Mouse (Mus musculus) CH12.LX (cell line): ENCODE measurements around the gene Cd151. TPM values are rescaled to one million over a fixed set of nuclear protein-coding genes. Genes with fewer than 3 reads are reported as not detected.

Source experiments
- DNase-seq: peaks from one replicate; pipeline ENCODE4 v3.0.0-alpha.2; 2013; ENCODE audit errors: extremely low read depth
- H3K27ac ChIP-seq: 2 replicates; pipeline ENCODE4 v1.5.1; 2012; ENCODE audit warnings: low read depth, mild to moderate bottlenecking, control low read depth, moderate library complexity; ENCODE audit not compliant: insufficient read depth
- H3K27me3 ChIP-seq: replicated peaks from 2 replicates; pipeline ENCODE3; 2012; ENCODE audit warnings: inconsistent platforms
- H3K36me3 ChIP-seq, 2 experiments: replicated peaks in 1 of 2; 2 replicates each; pipeline versions ENCODE3 to v1.6.1; 2012; ENCODE audit warnings: inconsistent platforms in 1 of 2, low read length in 1 of 2, mild to moderate bottlenecking in 1 of 2, mixed read lengths in 1 of 2, moderate library complexity in 1 of 2; ENCODE audit not compliant: control insufficient read depth in 1 of 2, insufficient read depth in 1 of 2
- H3K4me1 ChIP-seq, 2 experiments: 2 replicates each; pipeline ENCODE4 v1.6.1; 2012; ENCODE audit warnings: inconsistent platforms in 1 of 2, moderate library complexity in 1 of 2; ENCODE audit not compliant: insufficient read depth in 2 of 2, control insufficient read depth in 1 of 2
- H3K4me2 ChIP-seq: 2 replicates; pipeline ENCODE4 v1.6.1; 2012; ENCODE audit warnings: low read depth, mild to moderate bottlenecking, control low read depth; ENCODE audit not compliant: poor library complexity, insufficient read depth, severe bottlenecking
- H3K4me3 ChIP-seq, 3 experiments: fragments of 150-350 bp in 1 of 3; sonication (generic) in 1 of 3; replicated peaks in 1 of 3; 2 replicates each; pipeline versions ENCODE3 to v1.5.1; 2011 to 2012; ENCODE audit warnings: low read depth in 2 of 3, low read length in 2 of 3, mild to moderate bottlenecking in 2 of 3, moderate library complexity in 2 of 3, control low read depth in 1 of 3, improper control_type of control experiment in 1 of 3, inconsistent platforms in 1 of 3, mixed read lengths in 1 of 3; ENCODE audit not compliant: poor library complexity in 1 of 3
- H3K79me2 ChIP-seq: replicated peaks from 2 replicates; pipeline ENCODE4 v1.6.1; 2012; ENCODE audit warnings: mild to moderate bottlenecking, moderate library complexity; ENCODE audit not compliant: control insufficient read depth, poor library complexity, insufficient read depth, severe bottlenecking; ENCODE audit errors: extremely low read depth
- H3K9ac ChIP-seq: 2 replicates; pipeline ENCODE4 v1.6.1; 2012; ENCODE audit warnings: low read depth, mild to moderate bottlenecking, control low read depth, moderate library complexity; ENCODE audit not compliant: insufficient read depth
- H3K9me3 ChIP-seq: replicated peaks from 2 replicates; pipeline ENCODE3; 2012; ENCODE audit warnings: low read length, inconsistent platforms, mixed read lengths
- BHLHE40 ChIP-seq: IDR thresholded peaks from 2 replicates; pipeline ENCODE4 v1.6.1; 2011; ENCODE audit warnings: mild to moderate bottlenecking, low read depth, low read length, improper control_type of control experiment
- CHD2 ChIP-seq: IDR thresholded peaks from 2 replicates; pipeline ENCODE4 v1.6.1; 2011; ENCODE audit warnings: low read length, improper control_type of control experiment
- CTCF ChIP-seq, 2 experiments: IDR thresholded peaks in 1 of 2; conservative IDR thresholded peaks in 1 of 2; 2 replicates each; pipeline ENCODE4 v1.5.1; 2011 to 2012; ENCODE audit warnings: low read depth in 2 of 2, low read length in 2 of 2, improper control_type of control experiment in 1 of 2, inconsistent platforms in 1 of 2, mild to moderate bottlenecking in 1 of 2, moderate library complexity in 1 of 2
- E2F4 ChIP-seq: IDR thresholded peaks from 2 replicates; pipeline ENCODE4 v1.6.1; 2011; ENCODE audit warnings: low read depth, low read length, improper control_type of control experiment; ENCODE audit not compliant: insufficient replicate concordance
- ELF1 ChIP-seq: IDR thresholded peaks from 2 replicates; pipeline ENCODE4 v1.6.1; 2014; ENCODE audit warnings: low read depth, mild to moderate bottlenecking, inconsistent platforms, low read length, improper control_type of control experiment
- EP300 ChIP-seq: IDR thresholded peaks from 2 replicates; pipeline ENCODE4 v1.6.1; 2011; ENCODE audit warnings: low read length, improper control_type of control experiment
- IRF4 ChIP-seq: IDR thresholded peaks from 2 replicates; pipeline ENCODE4 v1.6.1; 2014; ENCODE audit warnings: low read depth, mild to moderate bottlenecking, inconsistent platforms, low read length, improper control_type of control experiment
- MAFK ChIP-seq: IDR thresholded peaks from 2 replicates; pipeline ENCODE4 v1.6.1; 2011; ENCODE audit warnings: low read length, improper control_type of control experiment; ENCODE audit not compliant: insufficient replicate concordance
- MYC ChIP-seq: IDR thresholded peaks from 2 replicates; pipeline ENCODE4 v1.6.1; 2011; ENCODE audit warnings: low read depth, mild to moderate bottlenecking, improper control_type of control experiment, low read length
- NRF1 ChIP-seq: IDR thresholded peaks from 2 replicates; pipeline ENCODE4 v1.6.1; 2014; ENCODE audit warnings: low read depth, mild to moderate bottlenecking, inconsistent platforms, low read length, improper control_type of control experiment, moderate library complexity
- PAX5 ChIP-seq: IDR thresholded peaks from 2 replicates; pipeline ENCODE4 v1.6.1; 2012; ENCODE audit warnings: low read length, inconsistent platforms, mixed read lengths
- POLR2AphosphoS2 ChIP-seq: IDR thresholded peaks from 2 replicates; pipeline ENCODE4 v1.6.1; 2011; ENCODE audit warnings: low read depth, low read length, improper control_type of control experiment
- RAD21 ChIP-seq: IDR thresholded peaks from 2 replicates; pipeline ENCODE4 v1.6.1; 2011; ENCODE audit warnings: low read depth, mild to moderate bottlenecking, low read length, improper control_type of control experiment, moderate library complexity
- SMC3 ChIP-seq: IDR thresholded peaks from 2 replicates; pipeline ENCODE4 v1.6.1; 2011; ENCODE audit warnings: low read depth, low read length, improper control_type of control experiment
- TBP ChIP-seq: conservative IDR thresholded peaks from 2 replicates; pipeline ENCODE4 v1.6.1; 2011; ENCODE audit warnings: low read depth, low read length, improper control_type of control experiment
- UBTF ChIP-seq: IDR thresholded peaks from 2 replicates; pipeline ENCODE4 v1.6.1; 2012; ENCODE audit warnings: low read depth, mild to moderate bottlenecking, inconsistent platforms, low read length, improper control_type of control experiment, moderate library complexity
- USF1 ChIP-seq: IDR thresholded peaks from 2 replicates; pipeline ENCODE4 v1.6.1; 2014; ENCODE audit warnings: low read depth, mild to moderate bottlenecking, inconsistent platforms, low read length, improper control_type of control experiment
- ZKSCAN1 ChIP-seq: IDR thresholded peaks from 2 replicates; pipeline ENCODE4 v1.6.1; 2012; ENCODE audit warnings: low read depth, inconsistent platforms, low read length, improper control_type of control experiment, borderline replicate concordance
- ZNF384 ChIP-seq: IDR thresholded peaks from 2 replicates; pipeline ENCODE4 v1.6.1; 2012; ENCODE audit warnings: low read depth, low read length, improper control_type of control experiment, inconsistent platforms
- dilution Hi-C: fragments of 300-500 bp; cut with MboI; formaldehyde crosslinking; loops from 2 replicates; pipeline ENCODE4 v1.14.3; 2020; ENCODE audit warnings: low sequenced_read_pairs; ENCODE audit not compliant: extremely low pct_unique_long_range_greater_than_20kb, extremely low pct_ligation_motif_present
- in situ Hi-C: fragments of 300-500 bp; cut with MboI; formaldehyde crosslinking; loops from 3 replicates; pipeline ENCODE4 v1.14.3; 2019; ENCODE audit warnings: low sequenced_read_pairs, low pct_ligation_motif_present, low pct_unique_long_range_greater_than_20kb, mixed read lengths
- polyA plus RNA-seq: library from polyadenylated mRNA; unstranded; fragments of >175 nt; gene quantifications from 2 replicates; pipeline ENCODE4 v1.2.1, GENCODE M21; 2012; ENCODE audit warnings: low read depth; ENCODE audit not compliant: insufficient read length
- total RNA-seq, 2 experiments: library from RNA; depleted of rRNA; stranded (reverse); fragments of 300-350 nt in 1 of 2; fragments of >200 nt in 1 of 2; gene quantifications; 2 replicates each; pipeline ENCODE4 v1.2.3; 2012 to 2014

Gene Cd151
- total and polyA plus RNA-seq, 3 experiments = 10.6 to 21.1 (median 14.9) TPM

DNA sequence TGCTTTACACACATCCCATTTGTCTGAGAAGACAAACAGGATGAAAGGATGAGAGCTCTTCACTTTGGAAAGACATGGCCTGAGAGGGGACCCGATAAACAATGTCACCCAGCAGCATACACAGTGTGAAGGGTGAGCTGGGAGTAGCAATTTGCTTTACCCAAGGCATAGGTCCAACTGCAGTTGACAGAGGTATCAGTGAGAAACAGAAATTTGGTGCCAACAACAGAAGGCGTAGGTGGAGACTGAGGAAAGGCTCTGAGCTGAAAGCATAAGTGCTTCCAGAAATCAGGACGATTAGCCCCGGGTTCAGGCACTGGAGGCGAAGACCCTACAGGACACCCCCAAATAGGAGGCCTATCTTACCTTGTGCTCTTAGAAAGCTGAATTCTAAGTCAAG is 43.0 kb downstream of the Cd151 start:
- no peak overlapping the region for H3K9ac ChIP-seq
- H3K9me3 ChIP-seq = no peaks in the 10 kb centered on the region
- peaks cover 24 to 69% of the 10 kb centered on the region in 2 experiments for H3K36me3 ChIP-seq
- no peak overlapping the region for H3K27ac ChIP-seq
- no peak for DNase-seq
- H3K4me1 ChIP-seq = peaks cover 2 to 30% of the 10 kb centered on the region in 2 experiments; a peak in 2 of 4 replicates
- in situ Hi-C loops = no loop called here
- TF ChIP-seq ELF1 (no peak), RAD21 (no peak), ZKSCAN1 (no peak), EP300 (no peak), POLR2AphosphoS2 (no peak), CTCF (conservative IDR thresholded peaks at IDR 0.05 in 1 of 2, IDR thresholded peaks at IDR 0.05 in 1 of 2; ENCODE audit: low read depth in 2 of 2, low read length in 2 of 2) (no peak), PAX5 (no peak)
- TF ChIP-seq, all 38 proteins: peak for 0
- Histone ChIP-seq H3K4me3 (no peak overlapping the region), H3K27me3 (no peaks in the 10 kb centered on the region), H3K79me2 (no peaks in the 10 kb centered on the region), H3K4me2 (no peak overlapping the region)
- dilution Hi-C loops = no loop called here

DNA sequence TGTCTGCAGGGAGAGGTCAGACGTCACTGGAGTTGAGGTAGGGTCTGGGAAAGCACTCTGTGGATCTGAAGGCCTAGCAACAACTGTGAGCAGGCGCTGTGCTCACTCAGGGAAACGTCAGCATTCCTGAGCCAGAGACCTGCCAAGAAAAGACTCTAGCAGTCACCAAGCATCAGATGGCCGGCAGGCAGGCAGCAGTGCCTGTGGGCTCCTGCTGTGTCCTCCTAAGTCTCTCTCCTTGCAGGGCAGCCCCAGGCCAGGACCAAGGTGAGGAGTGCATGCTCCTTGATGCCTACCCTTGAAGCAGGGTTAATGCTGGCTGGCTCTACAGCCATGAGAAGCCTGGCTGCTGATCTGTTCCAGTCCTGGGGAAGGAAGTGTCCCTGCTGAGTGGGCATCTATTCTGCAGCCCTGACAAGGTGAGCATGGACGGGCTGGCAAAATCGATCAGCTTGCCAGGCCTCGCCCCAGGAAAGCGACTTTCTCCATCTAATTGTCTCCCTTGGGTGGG is 43.5 kb downstream of the Cd151 start:
- H3K9ac ChIP-seq = no peak overlapping the region
- H3K27me3 ChIP-seq = no peaks in the 10 kb centered on the region
- in situ Hi-C loops (no loop called here), dilution Hi-C loops (no loop called here)
- no peak for DNase-seq
- H3K36me3 ChIP-seq = peaks cover 28 to 70% of the 10 kb centered on the region in 2 experiments
- TF ChIP-seq MAFK (no peak), IRF4 (no peak)
- no peaks in the 10 kb centered on the region for H3K79me2 ChIP-seq
- peaks cover 2 to 30% of the 10 kb centered on the region in 2 experiments; a peak in 2 of 4 replicates for H3K4me1 ChIP-seq
- H3K4me2 ChIP-seq = no peak overlapping the region
- H3K9me3 ChIP-seq = no peaks in the 10 kb centered on the region
- H3K4me3 ChIP-seq = no peak overlapping the region
- no peak overlapping the region for H3K27ac ChIP-seq

DNA sequence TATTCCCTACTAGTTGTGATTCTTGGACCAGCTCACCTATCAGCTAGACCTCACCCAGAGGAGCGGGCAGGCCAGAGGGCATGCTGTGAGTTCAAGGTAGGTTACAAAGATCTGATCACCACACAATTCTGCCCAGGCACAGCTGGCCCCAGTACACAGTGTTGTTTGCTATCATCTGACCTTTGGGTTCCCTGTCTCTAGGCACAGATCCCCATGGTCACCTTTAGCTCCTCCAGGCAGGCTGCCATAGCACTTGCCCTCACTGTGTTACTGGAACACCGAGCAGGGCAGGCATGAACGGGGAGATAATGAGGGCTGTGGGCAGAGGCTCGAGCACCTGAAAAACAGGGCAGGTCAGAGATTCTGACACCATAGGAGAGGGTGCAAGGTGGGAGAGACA is 50.4 kb downstream of the Cd151 start:
- Histone ChIP-seq H3K27me3 (no peaks in the 10 kb centered on the region), H3K36me3 (peaks cover 49 to 87% of the 10 kb centered on the region in 2 experiments), H3K4me1 (peaks cover 0 to 8% of the 10 kb centered on the region in 2 experiments; a peak in 1 of 4 replicates), H3K4me3 (no peak overlapping the region), H3K27ac (no peak overlapping the region), H3K9me3 (no peaks in the 10 kb centered on the region), H3K4me2 (no peak overlapping the region), H3K9ac (no peak overlapping the region), H3K79me2 (no peaks in the 10 kb centered on the region)
- in situ Hi-C loops (no loop called here), dilution Hi-C loops (no loop called here)
- no peak for DNase-seq
- TF ChIP-seq EP300 (no peak), TBP (no peak), MYC (no peak), UBTF (no peak), ZNF384 (no peak), CHD2 (no peak), NRF1 (no peak), ELF1 (no peak), ZKSCAN1 (no peak), BHLHE40 (no peak), CTCF (conservative IDR thresholded peaks at IDR 0.05 in 1 of 2, IDR thresholded peaks at IDR 0.05 in 1 of 2; ENCODE audit: low read depth in 2 of 2, low read length in 2 of 2) (no peak), E2F4 (no peak), SMC3 (no peak), USF1 (no peak)
